Mouse (Mus musculus) CH12.LX (cell line): ENCODE measurements around the gene Nfatc2. TPM values are rescaled to one million over a fixed set of nuclear protein-coding genes. Genes with fewer than 3 reads are reported as not detected.

ENCODE experiments used
- DNase-seq: peaks from one replicate; pipeline ENCODE4 v3.0.0-alpha.2; 2013; ENCODE audit errors: extremely low read depth
- H3K27ac ChIP-seq: 2 replicates; pipeline ENCODE4 v1.5.1; 2012; ENCODE audit warnings: low read depth, mild to moderate bottlenecking, control low read depth, moderate library complexity; ENCODE audit not compliant: insufficient read depth
- H3K27me3 ChIP-seq: replicated peaks from 2 replicates; pipeline ENCODE3; 2012; ENCODE audit warnings: inconsistent platforms
- H3K36me3 ChIP-seq, 2 experiments: replicated peaks in 1 of 2; 2 replicates each; pipeline versions ENCODE3 to v1.6.1; 2012; ENCODE audit warnings: inconsistent platforms in 1 of 2, low read length in 1 of 2, mild to moderate bottlenecking in 1 of 2, mixed read lengths in 1 of 2, moderate library complexity in 1 of 2; ENCODE audit not compliant: control insufficient read depth in 1 of 2, insufficient read depth in 1 of 2
- H3K4me1 ChIP-seq, 2 experiments: 2 replicates each; pipeline ENCODE4 v1.6.1; 2012; ENCODE audit warnings: inconsistent platforms in 1 of 2, moderate library complexity in 1 of 2; ENCODE audit not compliant: insufficient read depth in 2 of 2, control insufficient read depth in 1 of 2
- H3K4me2 ChIP-seq: 2 replicates; pipeline ENCODE4 v1.6.1; 2012; ENCODE audit warnings: low read depth, mild to moderate bottlenecking, control low read depth; ENCODE audit not compliant: poor library complexity, insufficient read depth, severe bottlenecking
- H3K4me3 ChIP-seq, 3 experiments: fragments of 150-350 bp in 1 of 3; sonication (generic) in 1 of 3; replicated peaks in 1 of 3; 2 replicates each; pipeline versions ENCODE3 to v1.5.1; 2011 to 2012; ENCODE audit warnings: low read depth in 2 of 3, low read length in 2 of 3, mild to moderate bottlenecking in 2 of 3, moderate library complexity in 2 of 3, control low read depth in 1 of 3, improper control_type of control experiment in 1 of 3, inconsistent platforms in 1 of 3, mixed read lengths in 1 of 3; ENCODE audit not compliant: poor library complexity in 1 of 3
- H3K79me2 ChIP-seq: replicated peaks from 2 replicates; pipeline ENCODE4 v1.6.1; 2012; ENCODE audit warnings: mild to moderate bottlenecking, moderate library complexity; ENCODE audit not compliant: control insufficient read depth, poor library complexity, insufficient read depth, severe bottlenecking; ENCODE audit errors: extremely low read depth
- H3K9ac ChIP-seq: 2 replicates; pipeline ENCODE4 v1.6.1; 2012; ENCODE audit warnings: low read depth, mild to moderate bottlenecking, control low read depth, moderate library complexity; ENCODE audit not compliant: insufficient read depth
- H3K9me3 ChIP-seq: replicated peaks from 2 replicates; pipeline ENCODE3; 2012; ENCODE audit warnings: low read length, inconsistent platforms, mixed read lengths
- E2F4 ChIP-seq: IDR thresholded peaks from 2 replicates; pipeline ENCODE4 v1.6.1; 2011; ENCODE audit warnings: low read depth, low read length, improper control_type of control experiment; ENCODE audit not compliant: insufficient replicate concordance
- ELF1 ChIP-seq: IDR thresholded peaks from 2 replicates; pipeline ENCODE4 v1.6.1; 2014; ENCODE audit warnings: low read depth, mild to moderate bottlenecking, inconsistent platforms, low read length, improper control_type of control experiment
- EP300 ChIP-seq: IDR thresholded peaks from 2 replicates; pipeline ENCODE4 v1.6.1; 2011; ENCODE audit warnings: low read length, improper control_type of control experiment
- ETS1 ChIP-seq: conservative IDR thresholded peaks from 2 replicates; pipeline ENCODE4 v1.6.1; 2012; ENCODE audit warnings: low read depth, mild to moderate bottlenecking, inconsistent platforms, low read length, improper control_type of control experiment, moderate library complexity
- GABPA ChIP-seq: IDR thresholded peaks from 2 replicates; pipeline ENCODE4 v1.6.1; 2012; ENCODE audit warnings: low read depth, low read length, improper control_type of control experiment, inconsistent platforms; ENCODE audit not compliant: insufficient replicate concordance
- JUND ChIP-seq: conservative IDR thresholded peaks from 2 replicates; pipeline ENCODE4 v1.6.1; 2011; ENCODE audit warnings: low read depth, low read length, improper control_type of control experiment
- KAT2A ChIP-seq: IDR thresholded peaks from 2 replicates; pipeline ENCODE4 v1.6.1; 2012; ENCODE audit warnings: low read length, improper control_type of control experiment, inconsistent platforms; ENCODE audit not compliant: insufficient replicate concordance
- MAFK ChIP-seq: IDR thresholded peaks from 2 replicates; pipeline ENCODE4 v1.6.1; 2011; ENCODE audit warnings: low read length, improper control_type of control experiment; ENCODE audit not compliant: insufficient replicate concordance
- MXI1 ChIP-seq: IDR thresholded peaks from 2 replicates; pipeline ENCODE4 v1.6.1; 2011; ENCODE audit warnings: mild to moderate bottlenecking, low read depth, low read length, improper control_type of control experiment
- NRF1 ChIP-seq: IDR thresholded peaks from 2 replicates; pipeline ENCODE4 v1.6.1; 2014; ENCODE audit warnings: low read depth, mild to moderate bottlenecking, inconsistent platforms, low read length, improper control_type of control experiment, moderate library complexity
- PAX5 ChIP-seq: IDR thresholded peaks from 2 replicates; pipeline ENCODE4 v1.6.1; 2012; ENCODE audit warnings: low read length, inconsistent platforms, mixed read lengths
- RCOR1 ChIP-seq: conservative IDR thresholded peaks from 2 replicates; pipeline ENCODE4 v1.6.1; 2012; ENCODE audit warnings: low read depth, mild to moderate bottlenecking, inconsistent platforms, low read length, improper control_type of control experiment
- TCF12 ChIP-seq: IDR thresholded peaks from 2 replicates; pipeline ENCODE4 v1.6.1; 2014; ENCODE audit warnings: low read depth, mild to moderate bottlenecking, inconsistent platforms, low read length, improper control_type of control experiment
- USF2 ChIP-seq: conservative IDR thresholded peaks from 2 replicates; pipeline ENCODE4 v1.6.1; 2011; ENCODE audit warnings: low read depth, low read length, improper control_type of control experiment
- ZC3H11A ChIP-seq: IDR thresholded peaks from 2 replicates; pipeline ENCODE4 v1.6.1; 2012; ENCODE audit warnings: low read depth, mild to moderate bottlenecking, inconsistent platforms, low read length, improper control_type of control experiment
- ZNF384 ChIP-seq: IDR thresholded peaks from 2 replicates; pipeline ENCODE4 v1.6.1; 2012; ENCODE audit warnings: low read depth, low read length, improper control_type of control experiment, inconsistent platforms
- dilution Hi-C: fragments of 300-500 bp; cut with MboI; formaldehyde crosslinking; loops from 2 replicates; pipeline ENCODE4 v1.14.3; 2020; ENCODE audit warnings: low sequenced_read_pairs; ENCODE audit not compliant: extremely low pct_unique_long_range_greater_than_20kb, extremely low pct_ligation_motif_present
- in situ Hi-C: fragments of 300-500 bp; cut with MboI; formaldehyde crosslinking; loops from 3 replicates; pipeline ENCODE4 v1.14.3; 2019; ENCODE audit warnings: low sequenced_read_pairs, low pct_ligation_motif_present, low pct_unique_long_range_greater_than_20kb, mixed read lengths
- polyA plus RNA-seq: library from polyadenylated mRNA; unstranded; fragments of >175 nt; gene quantifications from 2 replicates; pipeline ENCODE4 v1.2.1, GENCODE M21; 2012; ENCODE audit warnings: low read depth; ENCODE audit not compliant: insufficient read length
- total RNA-seq, 2 experiments: library from RNA; depleted of rRNA; stranded (reverse); fragments of 300-350 nt in 1 of 2; fragments of >200 nt in 1 of 2; gene quantifications; 2 replicates each; pipeline ENCODE4 v1.2.3; 2012 to 2014

Gene Nfatc2
- total and polyA plus RNA-seq, 3 experiments = 1.8 to 4.8 (median 3.6) TPM

- Histone ChIP-seq H3K27ac (no peak overlapping the region), H3K4me3 (no peak overlapping the region), H3K79me2 (no peaks in the 10 kb centered on the region), H3K9ac (no peak overlapping the region), H3K4me2 (no peak overlapping the region), H3K36me3 (peaks cover 31 to 85% of the 10 kb centered on the region in 2 experiments), H3K27me3 (no peaks in the 10 kb centered on the region), H3K9me3 (peaks cover 8% of the 10 kb centered on the region), H3K4me1 (peaks cover 2 to 27% of the 10 kb centered on the region in 2 experiments; a peak in 3 of 4 replicates)
- dilution Hi-C loops = no loop called here
- TF ChIP-seq NRF1 (no peak), EP300 (no peak), RCOR1 (no peak), KAT2A (no peak), ZC3H11A (no peak), ETS1 (peak; percentile 57; the same call in 1 of the 2 replicates), TCF12 (peak; percentile 61; the same call in 1 of the 2 replicates), ELF1 (no peak), MAFK (peak; percentile 89)
- peak; percentile 36 for DNase-seq
- in situ Hi-C loops = no loop called here
These were observed 92.8 kb downstream of the Nfatc2 start for GRCm38 (mm10) chr2:168508469-168509198.

GRCm38 (mm10) chr2:168504431-168505182, 96.8 kb downstream of the Nfatc2 start:
- H3K4me2 ChIP-seq = no peak overlapping the region
- no peak overlapping the region for H3K4me3 ChIP-seq
- H3K9ac ChIP-seq = no peak overlapping the region
- no peaks in the 10 kb centered on the region for H3K9me3 ChIP-seq
- no peaks in the 10 kb centered on the region for H3K27me3 ChIP-seq
- peaks cover 37 to 84% of the 10 kb centered on the region in 2 experiments for H3K36me3 ChIP-seq
- in situ Hi-C loops (no loop called here), dilution Hi-C loops (no loop called here)
- peaks cover 6 to 26% of the 10 kb centered on the region in 2 experiments for H3K4me1 ChIP-seq
- H3K79me2 ChIP-seq = no peaks in the 10 kb centered on the region
- TF ChIP-seq PAX5 = no peak
- no peak for TF ChIP-seq E2F4
- no peak for TF ChIP-seq MXI1
- no peak for TF ChIP-seq GABPA
- TF ChIP-seq USF2 = no peak
- TF ChIP-seq ZNF384 = no peak
- TF ChIP-seq JUND = no peak
- TF ChIP-seq EP300 = no peak
- H3K27ac ChIP-seq = no peak overlapping the region
- DNase-seq = no peak
